Mouse (Mus musculus): ENCODE data around the gene Syn3. TPM values are rescaled to one million over a fixed set of nuclear protein-coding genes. Genes with fewer than 3 reads are reported as not detected.

Gene Syn3
- not detected for total RNA-seq (2023)

GRCm38 (mm10) chr10:86498673-86499391, at the start of gene Syn3:
Gene Syn3, minus strand, starts transcription at chr10:86498896.

DNA sequence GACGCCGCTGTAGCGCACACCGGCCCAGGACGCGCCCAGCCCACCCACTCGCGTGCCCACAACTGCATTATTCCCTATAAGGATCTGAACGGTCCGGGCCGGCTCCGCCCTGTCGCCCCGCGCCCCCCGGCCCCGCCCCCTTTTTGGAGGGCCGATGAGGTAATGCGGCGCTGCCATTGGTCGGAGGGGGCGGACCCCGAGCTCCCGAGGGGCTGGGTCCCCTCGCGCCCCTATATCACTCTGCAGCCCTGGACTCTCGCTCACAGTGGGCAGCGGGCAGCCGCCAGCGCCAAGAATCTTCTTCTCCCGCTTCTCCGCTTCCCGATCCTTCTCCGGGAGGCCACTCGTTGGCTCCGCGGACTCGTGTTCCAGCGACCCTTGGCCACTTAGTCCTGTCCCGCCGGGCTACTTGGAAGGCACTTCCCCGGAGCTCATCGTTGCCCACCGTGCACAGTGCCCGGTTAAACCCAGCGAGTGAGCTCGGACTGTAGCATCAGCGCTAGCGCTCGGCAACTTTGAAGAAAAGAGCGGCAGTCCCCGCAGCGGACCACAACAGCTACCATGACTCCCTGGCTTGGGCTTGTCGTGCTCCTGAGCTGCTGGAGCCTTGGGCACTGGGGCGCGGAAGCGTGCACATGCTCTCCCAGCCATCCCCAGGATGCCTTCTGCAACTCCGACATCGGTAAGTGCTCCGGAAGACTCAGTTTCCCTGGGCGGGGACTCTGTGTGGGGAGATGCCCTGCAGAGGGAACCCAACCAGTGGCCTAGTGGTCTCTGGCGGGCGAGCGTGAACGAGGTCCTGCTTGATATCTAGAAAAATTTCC, 198.2 kb downstream of the Syn3 start, which contains the start of gene Timp3:
Timp3 (plus strand) TSS at position 80 of the 824 bp plus-strand sequence.

GRCm38 (mm10) chr10:86021749-86022473, 476.8 kb downstream of the Syn3 start, which contains the start of gene Fbxo7:
Gene Fbxo7, plus strand, starts transcription at chr10:86021972.

DNA sequence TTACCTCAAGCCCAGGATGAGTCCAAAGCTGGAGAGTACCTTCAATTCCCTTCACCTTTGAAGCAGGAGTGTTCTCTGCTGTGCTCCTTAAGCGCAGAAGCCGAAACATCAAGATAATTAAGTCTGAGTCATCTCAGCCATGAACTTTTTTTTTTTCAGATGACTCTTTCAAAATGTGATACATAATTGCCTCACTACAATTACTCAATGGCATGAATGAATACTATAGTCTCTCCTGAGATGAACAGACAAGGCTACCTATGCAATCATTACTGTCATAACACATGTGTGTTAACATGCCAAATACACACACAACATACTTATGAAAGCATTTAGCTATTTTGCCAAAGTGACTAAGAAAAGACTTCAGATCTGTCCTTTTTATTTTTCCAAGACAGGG, 486.9 kb downstream of the Syn3 start, which contains the start of gene Bpifc:
Bpifc (minus strand) TSS at position 115 of the 400 bp plus-strand sequence.

Other genes starting within 250 kb of the Syn3 start
- not detected for gene Timp3, start 198.5 kb downstream of the Syn3 start, total RNA-seq (2023)
- gene Hsp90b1, start 206.6 kb upstream of the Syn3 start, total RNA-seq (2023), result 100 to 1,000 TPM; 264 to 318 TPM
- 1 to 10 TPM; 2.7 to 2.9 TPM for gene Ttc41, start 206.9 kb upstream of the Syn3 start, total RNA-seq (2023)